Mouse (Mus musculus): ENCODE data around the gene Srpk1.
A peak's percentile ranks its signal among the peaks of the same experiment; 100 is the strongest.

Srpk1 gene

DNA sequence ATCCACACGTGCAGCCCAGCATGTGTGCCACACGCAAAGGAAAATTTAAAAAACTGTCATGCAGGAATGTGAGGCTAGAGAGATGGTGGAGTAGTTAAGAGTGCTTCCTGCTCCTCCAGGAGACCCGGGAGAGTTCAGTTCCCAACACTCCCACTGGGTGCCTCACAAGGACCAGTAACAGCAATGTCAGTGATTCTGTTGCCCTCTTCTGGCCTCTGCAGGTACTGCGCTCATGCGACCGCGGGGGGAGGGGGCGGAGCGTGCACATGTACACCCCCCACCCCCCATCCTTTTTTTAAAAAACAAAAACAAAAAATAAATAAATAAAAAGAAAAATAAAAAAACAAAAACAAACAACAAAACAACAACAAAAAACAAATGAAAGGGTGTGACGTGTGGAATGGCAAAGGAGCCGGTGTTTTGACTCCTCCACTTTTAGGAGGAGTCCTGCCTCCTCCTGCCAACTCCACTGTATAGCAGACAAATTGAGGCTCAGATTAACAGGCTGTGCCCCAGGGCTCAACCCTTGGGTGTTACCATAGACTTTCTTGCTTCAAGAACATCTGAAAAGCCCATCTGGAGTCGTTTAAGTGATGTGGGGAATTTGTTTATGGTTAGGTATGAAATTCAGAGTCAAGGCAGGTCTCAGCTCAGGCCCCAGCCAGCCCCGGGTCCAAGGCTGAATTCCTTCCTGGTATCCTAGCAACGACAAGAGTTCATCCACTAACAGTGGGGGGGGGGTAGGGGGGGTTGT, 69.3 kb downstream of the Srpk1 start:
- peak; percentile 82 for DNase-seq

DNA sequence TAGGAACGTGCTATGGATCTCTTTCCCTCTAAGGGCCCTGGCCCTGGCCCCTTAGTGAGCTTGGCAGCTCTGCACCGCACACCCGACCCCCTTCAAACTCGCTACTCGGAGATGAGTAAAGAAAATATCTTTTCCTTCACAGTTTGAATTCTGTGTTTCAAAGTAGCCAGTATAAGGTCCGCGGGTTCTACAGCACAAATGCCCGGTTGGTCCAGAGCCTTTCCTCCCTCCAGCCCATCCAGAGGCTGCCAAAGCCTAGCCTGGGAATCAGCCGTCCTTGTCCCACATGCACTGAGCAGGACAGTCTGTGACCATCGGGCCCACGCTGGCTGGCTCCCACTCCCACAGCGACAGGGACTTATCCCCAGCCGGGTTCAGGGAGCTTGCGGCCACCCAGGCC, 73.4 kb downstream of the Srpk1 start, which contains the start of gene Clpsl2:
Gene Clpsl2, plus strand, starts transcription at position 301 of the 400 bp plus-strand sequence.
- no peak for DNase-seq

DNA sequence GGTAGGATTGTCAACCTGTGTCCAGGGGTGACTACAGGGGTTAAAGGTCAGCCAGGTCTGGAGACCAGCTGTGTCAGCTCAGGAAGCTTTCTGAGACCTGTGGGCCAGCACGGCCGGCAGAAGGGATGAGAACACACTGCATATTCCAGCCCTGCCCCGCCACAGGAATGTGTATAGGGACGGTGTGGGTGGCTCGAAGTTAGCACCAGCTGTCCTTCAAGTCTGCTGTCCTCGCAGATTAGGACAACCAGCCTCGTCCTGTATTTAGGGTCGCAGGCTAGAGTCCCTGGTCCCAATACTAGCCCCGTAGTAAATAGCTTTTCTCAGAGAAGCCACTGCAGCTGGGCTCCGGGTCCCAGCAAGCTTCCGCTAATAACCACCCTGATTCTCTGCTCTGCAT, 74.0 kb downstream of the Srpk1 start:
- no peak for DNase-seq

DNA sequence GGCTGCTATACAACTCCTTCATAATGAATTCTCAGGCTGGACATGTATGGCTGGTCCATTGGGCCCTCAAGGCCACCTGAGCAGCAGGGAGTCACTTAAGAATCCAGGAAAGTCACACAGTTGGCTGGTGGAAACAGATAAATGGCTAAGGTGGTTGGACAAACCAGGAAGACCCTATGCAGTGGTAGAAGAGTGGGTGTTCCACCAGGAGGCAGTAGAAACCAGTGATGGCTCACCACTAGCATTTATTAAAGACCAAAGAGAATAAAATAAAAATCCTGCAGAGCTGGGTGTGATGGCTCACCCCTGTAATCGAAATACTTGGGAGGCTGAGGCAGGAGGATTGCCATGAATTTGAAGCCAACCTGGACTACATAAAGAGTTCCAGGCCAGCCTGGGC, 75.6 kb downstream of the Srpk1 start:
- DNase-seq = no peak

DNA sequence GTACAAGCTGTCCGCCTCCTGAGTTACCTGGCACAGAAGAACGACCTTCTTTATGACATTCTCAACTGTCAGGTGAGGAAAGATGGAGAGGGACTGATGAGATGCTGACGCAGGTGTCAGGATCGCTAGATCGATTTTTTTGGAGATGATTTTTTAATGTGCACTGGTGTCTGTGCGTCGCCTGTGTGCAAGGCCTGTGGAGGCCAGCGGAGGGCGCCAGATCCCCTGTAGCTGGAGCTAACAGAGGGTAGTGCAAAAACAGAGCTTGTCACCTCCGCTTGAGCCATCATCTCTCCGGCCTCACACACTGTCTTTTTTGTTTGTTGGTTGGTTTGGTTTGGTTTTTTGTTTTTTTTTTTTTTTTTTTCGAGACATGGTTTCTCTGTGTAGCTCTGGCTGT, 84.6 kb downstream of the Srpk1 start:
- no peak for DNase-seq

Measured in embryo, embryonic 11 days (tissue).